Mouse (Mus musculus) frontal cortex, postnatal 10 days (tissue): ENCODE data around the gene Rrp1.
"Not testable (repeated sequence)": the region's sequence is repeated elsewhere in the genome, so short reads cannot be mapped to it uniquely, and the experiment has no call there.

Experiments used
- DNase-seq, 2 experiments: peaks; one replicate each; pipeline ENCODE4 v3.0.0; 2022; ENCODE audit warnings: low spot score in 2 of 2, mixed read lengths in 1 of 2

Rrp1 gene

GRCm38 (mm10) chr10:78425181-78426041 lies 12.6 kb upstream of the Rrp1 start, which contains the start of gene Cstb:
Gene Cstb, plus strand, starts transcription at chr10:78425669.
- peak; percentile 81 to 82 for DNase-seq

- no peak for DNase-seq
Observed at GRCm38 (mm10) chr10:78422614-78423013, 9.8 kb upstream of the Rrp1 start.

- DNase-seq, result no peak
Observed at GRCm38 (mm10) chr10:78420929-78421328, 8.1 kb upstream of the Rrp1 start.

- DNase-seq, result no peak
Observed at GRCm38 (mm10) chr10:78418791-78419190, 5.9 kb upstream of the Rrp1 start.

- DNase-seq, result no peak
Observed at GRCm38 (mm10) chr10:78417888-78418287, 5.0 kb upstream of the Rrp1 start.

- not testable (repeated sequence) for DNase-seq
Observed at GRCm38 (mm10) chr10:78414936-78415335, 2.1 kb upstream of the Rrp1 start.

GRCm38 (mm10) chr10:78413152-78413520 lies 293 bp upstream of the Rrp1 start:
- no peak for DNase-seq

GRCm38 (mm10) chr10:78411851-78412250 lies 992 bp downstream of the Rrp1 start:
- no peak for DNase-seq

GRCm38 (mm10) chr10:78409035-78409788 lies 3.6 kb downstream of the Rrp1 start:
- no peak for DNase-seq

- DNase-seq, result no peak
Observed at GRCm38 (mm10) chr10:78407132-78407531, 5.7 kb downstream of the Rrp1 start.

GRCm38 (mm10) chr10:78406152-78406551 lies 6.7 kb downstream of the Rrp1 start:
- no peak for DNase-seq

GRCm38 (mm10) chr10:78402301-78402922 lies 10.4 kb downstream of the Rrp1 start:
- DNase-seq, result no peak

- no peak for DNase-seq
Observed at GRCm38 (mm10) chr10:78401127-78401526, 11.7 kb downstream of the Rrp1 start.

GRCm38 (mm10) chr10:78399090-78399657 lies 13.7 kb downstream of the Rrp1 start:
- DNase-seq, result no peak

GRCm38 (mm10) chr10:78396625-78396885 lies 16.3 kb downstream of the Rrp1 start:
- DNase-seq, result no peak

- DNase-seq, result peak; percentile 89 to 95
Observed at GRCm38 (mm10) chr10:78395819-78396624, 16.8 kb downstream of the Rrp1 start.

- no peak for DNase-seq
Observed at GRCm38 (mm10) chr10:78395377-78395776, 17.5 kb downstream of the Rrp1 start.

GRCm38 (mm10) chr10:78392072-78392471 lies 20.8 kb downstream of the Rrp1 start:
- DNase-seq, result peak; percentile 69 to 79

GRCm38 (mm10) chr10:78390982-78391470 lies 21.8 kb downstream of the Rrp1 start:
- no peak for DNase-seq

GRCm38 (mm10) chr10:78388216-78388980 lies 24.4 kb downstream of the Rrp1 start:
- peak; percentile 55 to 57 for DNase-seq
